Mouse (Mus musculus): ENCODE measurements around the gene Triobp. TPM values are rescaled to one million over a fixed set of nuclear protein-coding genes. Genes with fewer than 3 reads are reported as not detected.

Triobp gene
- polyA plus RNA-seq, 1 experiment from 2014 or later = 41.1 TPM

- Histone ChIP-seq H3K27me3 (ENCODE audit: control insufficient read depth, insufficient read depth, low read length) (peaks cover 4% of the 10 kb centered on the region; the same call in 1 of the 2 replicates), H3K9ac (ENCODE audit: low read length) (no peak overlapping the region), H3K4me3 (ENCODE audit: control insufficient read depth in 1 of 2, insufficient read depth in 1 of 2, low read depth in 1 of 2, low read length in 2 of 2) (no peak overlapping the region), H3K36me3 (ENCODE audit: control insufficient read depth, insufficient read depth, low read length) (no peaks in the 10 kb centered on the region), H3K4me1 (ENCODE audit: control insufficient read depth in 2 of 2, insufficient read depth in 2 of 2, low read length in 2 of 2) (peaks cover 6 to 8% of the 10 kb centered on the region in 2 experiments; a peak in 3 of 4 replicates), H3K9me3 (ENCODE audit: control insufficient read depth, low read length) (no peaks in the 10 kb centered on the region), H3K27ac (replicated peaks in 1 of 2; ENCODE audit: control insufficient read depth in 1 of 2, insufficient read depth in 1 of 2, low read depth in 2 of 2, low read length in 2 of 2) (no peak overlapping the region), H3K4me2 (ENCODE audit: low read length) (no peak overlapping the region)
- no peak for ATAC-seq (ENCODE audit: insufficient number of reproducible peaks, insufficient read depth, low FRiP score, low read depth)
- 95% methylated on average over 3 of the region's 3 CpGs for WGBS
Observed at GRCm38 (mm10) chr15:78948883-78949282, 1.4 kb downstream of the Triobp start.

DNA sequence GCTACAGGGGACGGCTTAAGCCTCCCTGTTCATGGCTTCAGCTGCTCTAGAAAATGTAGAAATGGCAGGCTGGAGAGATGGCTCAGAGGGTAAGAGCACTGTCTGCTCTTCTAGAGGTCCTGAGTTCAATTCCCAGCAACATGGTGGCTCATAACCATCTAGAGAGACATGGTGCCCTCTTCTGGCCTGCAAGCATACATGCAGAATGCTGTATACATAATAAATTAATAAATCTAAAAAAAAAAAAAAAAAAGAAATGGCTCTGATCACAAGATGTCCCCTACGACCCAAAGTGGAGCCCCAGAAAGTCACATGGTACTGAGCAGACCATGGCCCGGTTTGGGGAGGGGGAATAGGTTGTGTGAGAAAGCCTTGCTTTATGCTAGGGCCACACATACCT, 8.1 kb downstream of the Triobp start:
- ATAC-seq (ENCODE audit: insufficient number of reproducible peaks, insufficient read depth, low FRiP score, low read depth) = no peak
- WGBS = 66% methylated on average over 3 of the region's 3 CpGs
- no peaks in the 10 kb centered on the region for H3K9me3 ChIP-seq (ENCODE audit: control insufficient read depth, low read length)

DNA sequence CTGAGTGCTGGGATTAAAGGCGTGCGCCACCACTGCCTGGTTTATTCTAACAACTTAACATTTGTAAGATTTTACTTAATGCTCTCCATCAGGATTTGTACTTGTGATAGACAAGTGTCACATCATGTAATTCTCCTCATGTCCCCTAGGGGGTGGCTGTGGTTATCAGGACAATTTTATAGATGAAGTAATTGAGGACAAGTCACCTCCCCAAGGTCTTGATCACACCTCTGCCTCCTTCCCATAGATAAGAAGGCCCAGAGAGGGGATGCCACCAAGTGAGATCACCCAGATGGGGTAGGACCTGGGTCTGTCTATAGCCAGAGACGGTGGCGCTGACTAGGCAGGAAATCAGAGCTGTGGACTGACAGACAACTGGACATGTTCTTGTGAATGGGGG, 8.8 kb downstream of the Triobp start:
- no peak overlapping the region for H3K27ac ChIP-seq (replicated peaks in 1 of 2; ENCODE audit: control insufficient read depth in 1 of 2, insufficient read depth in 1 of 2, low read depth in 2 of 2, low read length in 2 of 2)
- H3K36me3 ChIP-seq (ENCODE audit: control insufficient read depth, insufficient read depth, low read length) = no peaks in the 10 kb centered on the region
- no peaks in the 10 kb centered on the region for H3K4me1 ChIP-seq (ENCODE audit: control insufficient read depth in 2 of 2, insufficient read depth in 2 of 2, low read length in 2 of 2)
- H3K9me3 ChIP-seq (ENCODE audit: control insufficient read depth, low read length) = no peaks in the 10 kb centered on the region
- no peak for ATAC-seq (ENCODE audit: insufficient number of reproducible peaks, insufficient read depth, low FRiP score, low read depth)
- WGBS = 59% methylated on average over 4 of the region's 4 CpGs
- no peak overlapping the region for H3K4me3 ChIP-seq (ENCODE audit: control insufficient read depth in 1 of 2, insufficient read depth in 1 of 2, low read depth in 1 of 2, low read length in 2 of 2)
- no peaks in the 10 kb centered on the region for H3K27me3 ChIP-seq (ENCODE audit: control insufficient read depth, insufficient read depth, low read length)
- H3K9ac ChIP-seq (ENCODE audit: low read length) = no peak overlapping the region
- H3K4me2 ChIP-seq (ENCODE audit: low read length) = no peak overlapping the region

More for the DNA sequence above, 8.1 kb downstream of the Triobp start:
- H3K36me3 ChIP-seq (ENCODE audit: control insufficient read depth, insufficient read depth, low read length) = no peaks in the 10 kb centered on the region
- no peak overlapping the region for H3K4me2 ChIP-seq (ENCODE audit: low read length)
- H3K4me1 ChIP-seq (ENCODE audit: control insufficient read depth in 2 of 2, insufficient read depth in 2 of 2, low read length in 2 of 2) = no peaks in the 10 kb centered on the region
- H3K9ac ChIP-seq (ENCODE audit: low read length) = no peak overlapping the region
- H3K27me3 ChIP-seq (ENCODE audit: control insufficient read depth, insufficient read depth, low read length) = no peaks in the 10 kb centered on the region
- no peak overlapping the region for H3K4me3 ChIP-seq (ENCODE audit: control insufficient read depth in 1 of 2, insufficient read depth in 1 of 2, low read depth in 1 of 2, low read length in 2 of 2)
- H3K27ac ChIP-seq (replicated peaks in 1 of 2; ENCODE audit: control insufficient read depth in 1 of 2, insufficient read depth in 1 of 2, low read depth in 2 of 2, low read length in 2 of 2) = no peak overlapping the region

DNA sequence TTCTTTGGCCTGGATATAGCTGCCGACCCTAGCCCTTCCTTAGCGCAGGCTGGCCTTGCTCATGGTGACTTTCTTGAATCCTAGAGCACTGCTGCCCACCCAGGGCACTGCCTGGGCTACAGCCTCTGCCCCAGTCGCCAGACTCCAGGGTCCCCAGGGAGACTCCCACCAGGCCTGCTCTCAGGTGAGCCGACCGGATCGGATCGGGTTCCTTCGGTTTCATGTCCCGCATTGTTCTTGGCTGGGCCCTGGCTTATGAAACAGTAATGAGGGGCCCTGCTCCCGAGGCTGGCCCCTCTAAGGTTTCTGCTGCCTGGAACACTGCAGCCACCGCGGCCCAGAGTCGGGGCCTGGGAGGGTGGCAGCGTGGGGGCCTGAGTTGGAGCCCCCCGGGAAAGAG, 9.5 kb downstream of the Triobp start:
- no peak overlapping the region for H3K4me3 ChIP-seq (ENCODE audit: control insufficient read depth in 1 of 2, insufficient read depth in 1 of 2, low read depth in 1 of 2, low read length in 2 of 2)
- no peaks in the 10 kb centered on the region for H3K9me3 ChIP-seq (ENCODE audit: control insufficient read depth, low read length)
- H3K9ac ChIP-seq (ENCODE audit: low read length) = no peak overlapping the region
- no peak overlapping the region for H3K4me2 ChIP-seq (ENCODE audit: low read length)
- H3K4me1 ChIP-seq (ENCODE audit: control insufficient read depth in 2 of 2, insufficient read depth in 2 of 2, low read length in 2 of 2) = no peaks in the 10 kb centered on the region
- ATAC-seq (ENCODE audit: insufficient number of reproducible peaks, insufficient read depth, low FRiP score, low read depth) = no peak
- no peaks in the 10 kb centered on the region for H3K27me3 ChIP-seq (ENCODE audit: control insufficient read depth, insufficient read depth, low read length)
- no peak overlapping the region for H3K27ac ChIP-seq (replicated peaks in 1 of 2; ENCODE audit: control insufficient read depth in 1 of 2, insufficient read depth in 1 of 2, low read depth in 2 of 2, low read length in 2 of 2)
- 52% methylated on average over 15 of the region's 15 CpGs for WGBS
- no peaks in the 10 kb centered on the region for H3K36me3 ChIP-seq (ENCODE audit: control insufficient read depth, insufficient read depth, low read length)

DNA sequence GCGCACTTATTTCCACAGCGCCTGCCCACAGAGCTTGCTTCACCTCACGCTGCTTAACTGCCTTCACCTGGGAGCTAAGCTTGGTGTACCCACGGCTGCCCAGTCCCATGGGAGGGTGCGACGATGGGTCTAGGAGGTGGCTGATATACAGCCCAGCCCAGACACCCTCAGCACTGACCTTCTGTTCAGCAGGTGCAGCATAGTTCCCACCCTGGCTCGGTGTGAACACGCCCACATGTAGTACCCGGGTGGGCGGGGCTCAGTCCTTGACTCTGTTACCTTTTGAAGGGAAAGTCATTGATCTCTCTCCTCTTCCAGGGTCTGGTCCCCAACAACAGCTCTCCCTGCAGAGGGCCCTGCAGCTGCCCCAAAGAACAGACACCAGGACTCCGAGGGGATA, 12.0 kb downstream of the Triobp start:
- Histone ChIP-seq H3K9ac (ENCODE audit: low read length) (no peak overlapping the region), H3K9me3 (ENCODE audit: control insufficient read depth, low read length) (no peaks in the 10 kb centered on the region), H3K27ac (replicated peaks in 1 of 2; ENCODE audit: control insufficient read depth in 1 of 2, insufficient read depth in 1 of 2, low read depth in 2 of 2, low read length in 2 of 2) (no peak overlapping the region), H3K4me1 (ENCODE audit: control insufficient read depth in 2 of 2, insufficient read depth in 2 of 2, low read length in 2 of 2) (peaks cover 0 to 2% of the 10 kb centered on the region in 2 experiments; a peak in 1 of 4 replicates), H3K4me3 (ENCODE audit: control insufficient read depth in 1 of 2, insufficient read depth in 1 of 2, low read depth in 1 of 2, low read length in 2 of 2) (no peak overlapping the region), H3K27me3 (ENCODE audit: control insufficient read depth, insufficient read depth, low read length) (no peaks in the 10 kb centered on the region), H3K36me3 (ENCODE audit: control insufficient read depth, insufficient read depth, low read length) (no peaks in the 10 kb centered on the region), H3K4me2 (ENCODE audit: low read length) (no peak overlapping the region)
- WGBS = 87% methylated on average over 11 of the region's 11 CpGs
- ATAC-seq (ENCODE audit: insufficient number of reproducible peaks, insufficient read depth, low FRiP score, low read depth) = no peak

GRCm38 (mm10) chr15:78960088-78960487, 12.6 kb downstream of the Triobp start:
- Histone ChIP-seq H3K4me1 (ENCODE audit: control insufficient read depth in 2 of 2, insufficient read depth in 2 of 2, low read length in 2 of 2) (peaks cover 0 to 2% of the 10 kb centered on the region in 2 experiments; a peak in 1 of 4 replicates), H3K4me2 (ENCODE audit: low read length) (no peak overlapping the region), H3K4me3 (ENCODE audit: control insufficient read depth in 1 of 2, insufficient read depth in 1 of 2, low read depth in 1 of 2, low read length in 2 of 2) (no peak overlapping the region), H3K9me3 (ENCODE audit: control insufficient read depth, low read length) (no peaks in the 10 kb centered on the region), H3K27me3 (ENCODE audit: control insufficient read depth, insufficient read depth, low read length) (no peaks in the 10 kb centered on the region), H3K9ac (ENCODE audit: low read length) (no peak overlapping the region), H3K36me3 (ENCODE audit: control insufficient read depth, insufficient read depth, low read length) (no peaks in the 10 kb centered on the region), H3K27ac (replicated peaks in 1 of 2; ENCODE audit: control insufficient read depth in 1 of 2, insufficient read depth in 1 of 2, low read depth in 2 of 2, low read length in 2 of 2) (no peak overlapping the region)
- whole genome bisulfite sequencing = 66% methylated on average over 4 of the region's 4 CpGs
- ATAC-seq (ENCODE audit: insufficient number of reproducible peaks, insufficient read depth, low FRiP score, low read depth) = no peak

DNA sequence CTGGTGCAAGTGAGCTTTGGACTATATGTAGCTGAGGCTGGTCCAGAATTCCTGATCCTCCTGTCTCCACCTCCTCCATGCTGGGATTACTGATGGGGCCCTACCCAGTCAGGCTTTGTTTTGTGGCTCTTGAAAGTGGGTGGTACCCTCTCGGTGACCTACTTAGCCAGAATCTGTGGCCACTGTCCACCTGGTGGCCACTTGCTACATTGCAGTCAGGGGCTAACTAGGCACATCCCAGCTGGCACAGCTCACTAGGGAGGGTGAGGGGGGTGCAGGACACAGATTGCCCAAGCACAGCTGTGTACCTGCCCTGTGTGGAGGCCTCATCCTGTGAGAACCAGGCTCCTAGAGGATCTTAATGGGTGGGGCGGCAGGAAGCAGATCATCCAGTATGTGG, 15.4 kb downstream of the Triobp start:
- Histone ChIP-seq H3K27me3 (ENCODE audit: control insufficient read depth, insufficient read depth, low read length) (no peaks in the 10 kb centered on the region), H3K9me3 (ENCODE audit: control insufficient read depth, low read length) (no peaks in the 10 kb centered on the region), H3K36me3 (ENCODE audit: control insufficient read depth, insufficient read depth, low read length) (no peaks in the 10 kb centered on the region), H3K27ac (replicated peaks in 1 of 2; ENCODE audit: control insufficient read depth in 1 of 2, insufficient read depth in 1 of 2, low read depth in 2 of 2, low read length in 2 of 2) (no peak overlapping the region), H3K9ac (ENCODE audit: low read length) (no peak overlapping the region), H3K4me3 (ENCODE audit: control insufficient read depth in 1 of 2, insufficient read depth in 1 of 2, low read depth in 1 of 2, low read length in 2 of 2) (no peak overlapping the region), H3K4me1 (ENCODE audit: control insufficient read depth in 2 of 2, insufficient read depth in 2 of 2, low read length in 2 of 2) (peaks cover 0 to 2% of the 10 kb centered on the region in 2 experiments; a peak in 1 of 4 replicates), H3K4me2 (ENCODE audit: low read length) (no peak overlapping the region)
- ATAC-seq (ENCODE audit: insufficient number of reproducible peaks, insufficient read depth, low FRiP score, low read depth) = no peak
- WGBS = 24% methylated on average over 2 of the region's 2 CpGs

DNA sequence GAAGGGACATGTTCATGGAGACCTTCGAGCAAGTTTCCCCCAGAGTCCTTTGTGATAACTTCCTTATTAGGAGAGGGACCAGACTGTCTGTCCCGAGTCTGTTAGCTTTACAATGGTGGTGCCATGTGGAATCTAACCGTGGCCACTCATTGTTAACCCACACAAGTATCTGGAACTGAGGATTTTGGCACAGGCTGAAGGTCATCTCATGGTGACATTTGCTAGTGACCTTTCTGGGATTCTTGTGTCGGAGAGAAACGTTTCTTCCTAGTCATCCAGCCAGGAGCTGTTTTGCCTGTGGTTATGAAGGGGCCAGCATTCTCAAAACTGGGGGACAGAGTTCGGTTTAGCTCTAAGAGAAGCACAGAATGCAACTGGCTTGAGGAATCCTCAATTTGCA, 24.1 kb downstream of the Triobp start:
- no peak overlapping the region for H3K9ac ChIP-seq (ENCODE audit: low read length)
- WGBS = 61% methylated on average over 6 of the region's 6 CpGs
- no peaks in the 10 kb centered on the region for H3K27me3 ChIP-seq (ENCODE audit: control insufficient read depth, insufficient read depth, low read length)

More for the DNA sequence above, 24.1 kb downstream of the Triobp start:
- H3K27ac ChIP-seq (replicated peaks in 1 of 2; ENCODE audit: control insufficient read depth in 1 of 2, insufficient read depth in 1 of 2, low read depth in 2 of 2, low read length in 2 of 2) = no peak overlapping the region
- H3K9me3 ChIP-seq (ENCODE audit: control insufficient read depth, low read length) = no peaks in the 10 kb centered on the region
- no peak overlapping the region for H3K4me3 ChIP-seq (ENCODE audit: control insufficient read depth in 1 of 2, insufficient read depth in 1 of 2, low read depth in 1 of 2, low read length in 2 of 2)
- ATAC-seq (ENCODE audit: insufficient number of reproducible peaks, insufficient read depth, low FRiP score, low read depth) = no peak
- H3K36me3 ChIP-seq (ENCODE audit: control insufficient read depth, insufficient read depth, low read length) = no peaks in the 10 kb centered on the region
- H3K4me1 ChIP-seq (ENCODE audit: control insufficient read depth in 2 of 2, insufficient read depth in 2 of 2, low read length in 2 of 2) = no peaks in the 10 kb centered on the region
- no peak overlapping the region for H3K4me2 ChIP-seq (ENCODE audit: low read length)

All from heart, embryonic 14.5 days (tissue).